Mouse (Mus musculus): ENCODE data around the gene Wwox.

GRCm38 (mm10) chr8:114789616-114790015, 350.2 kb downstream of the Wwox start:
- TF ChIP-seq POLR2A (IDR thresholded peaks at IDR 0.05; ENCODE audit: insufficient read depth, low read depth, low read length) (no peak), CTCF (IDR thresholded peaks at IDR 0.05; ENCODE audit: insufficient read depth, low read depth, low read length) (no peak)
